Mouse (Mus musculus): ENCODE results near the gene Ssh2.

Ssh2 gene

DNA sequence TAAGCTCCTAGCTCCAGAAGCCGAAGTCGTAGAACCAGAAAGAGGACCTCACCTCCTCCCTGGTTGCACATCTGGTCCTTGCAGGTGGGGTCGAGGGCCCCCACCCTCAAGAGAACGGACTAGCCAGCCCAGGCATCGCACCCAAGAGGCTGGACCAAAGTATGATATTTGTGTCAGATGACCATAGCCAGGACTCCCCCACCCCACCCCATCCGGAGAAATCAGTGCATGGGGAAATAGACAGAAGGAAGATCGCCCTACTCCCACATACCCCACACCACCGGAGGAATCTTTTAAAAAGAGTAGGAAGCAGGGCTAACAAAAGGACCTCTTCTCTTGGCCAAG, 247.0 kb downstream of the Ssh2 start:
- DNase-seq (ENCODE audit: low spot score): no peak

DNA sequence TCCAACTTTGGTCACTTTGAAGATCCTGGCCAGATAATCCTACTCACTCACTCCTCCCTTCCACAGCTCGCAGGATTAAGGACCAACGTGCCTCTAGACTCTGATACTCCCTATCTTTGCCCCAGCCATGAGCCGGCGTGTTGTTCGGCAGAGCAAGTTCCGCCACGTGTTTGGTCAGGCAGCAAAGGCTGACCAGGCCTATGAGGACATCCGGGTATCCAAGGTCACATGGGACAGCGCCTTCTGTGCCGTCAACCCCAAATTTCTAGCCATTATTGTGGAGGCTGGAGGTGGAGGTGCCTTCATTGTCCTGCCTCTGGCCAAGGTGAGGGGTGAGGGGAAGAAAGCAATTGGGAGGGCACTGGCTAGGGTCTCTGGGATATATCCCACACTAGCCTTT, 247.7 kb downstream of the Ssh2 start:
- no peak for DNase-seq (ENCODE audit: low spot score)

- no peak for DNase-seq (ENCODE audit: low spot score)
Measured at GRCm38 (mm10) chr11:77464684-77465083, 248.6 kb downstream of the Ssh2 start.

DNA sequence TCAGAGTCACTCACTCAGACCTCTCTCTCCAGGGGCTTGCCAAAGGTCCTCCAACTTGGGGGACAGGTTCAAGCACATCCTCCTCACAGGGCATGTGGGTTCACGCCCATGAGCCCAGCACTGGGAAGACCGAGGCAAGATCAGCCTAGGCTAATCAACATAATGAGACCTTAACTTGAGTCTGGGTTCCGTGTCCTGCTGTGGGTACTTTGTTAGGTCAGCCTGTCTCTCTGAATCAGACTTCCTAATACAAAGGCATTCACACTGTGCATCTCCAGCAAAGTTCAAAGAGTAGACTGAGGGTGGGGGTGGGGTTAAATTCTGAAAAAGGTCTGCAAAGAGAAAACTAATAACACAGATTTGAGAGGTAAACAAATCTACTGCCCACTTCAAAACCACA, 249.0 kb downstream of the Ssh2 start:
- no peak for DNase-seq (ENCODE audit: low spot score)

DNA sequence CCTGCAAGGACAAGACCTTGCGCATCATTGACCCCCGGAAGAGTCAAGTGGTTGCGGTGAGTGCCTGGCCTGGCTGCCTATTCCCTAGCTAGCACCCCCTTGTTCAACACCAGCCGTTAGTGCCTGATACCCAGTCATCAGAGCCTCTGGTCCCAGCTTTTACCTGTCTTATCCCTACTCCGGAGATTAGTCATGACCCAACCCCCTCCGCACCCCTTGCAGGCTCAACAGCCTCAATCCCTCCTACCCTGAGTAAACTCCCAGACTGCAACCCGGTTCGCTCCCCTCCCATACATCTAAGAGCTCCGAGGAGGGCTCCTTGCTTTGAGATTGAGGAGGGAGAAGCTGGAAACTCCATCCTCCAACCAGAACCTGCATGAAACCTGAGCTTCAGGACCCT, 250.5 kb downstream of the Ssh2 start:
- no peak for DNase-seq (ENCODE audit: low spot score)

DNA sequence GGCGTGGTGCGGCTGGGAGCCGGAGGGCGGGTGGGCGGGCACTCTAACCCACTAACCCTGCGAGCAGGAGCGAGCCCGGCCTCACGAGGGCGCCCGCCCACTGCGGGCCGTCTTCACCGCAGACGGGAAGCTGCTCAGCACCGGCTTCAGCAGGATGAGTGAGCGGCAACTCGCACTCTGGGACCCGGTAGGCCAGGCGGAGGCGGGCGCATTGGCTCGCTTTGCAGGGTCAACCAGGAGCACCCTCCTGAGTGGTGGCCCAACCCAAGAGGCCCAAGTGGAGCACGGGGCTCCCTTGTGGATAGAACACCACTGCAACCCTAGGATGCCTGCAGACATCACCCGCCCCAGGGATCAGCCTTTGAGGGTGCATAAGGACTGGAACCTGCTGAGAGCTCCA, 251.1 kb downstream of the Ssh2 start:
- no peak for DNase-seq (ENCODE audit: low spot score)

- DNase-seq (ENCODE audit: low spot score): no peak
Measured at GRCm38 (mm10) chr11:77467784-77468183, 251.7 kb downstream of the Ssh2 start.

- DNase-seq (ENCODE audit: low spot score): no peak
Measured at GRCm38 (mm10) chr11:77468397-77468796, 252.3 kb downstream of the Ssh2 start.

DNA sequence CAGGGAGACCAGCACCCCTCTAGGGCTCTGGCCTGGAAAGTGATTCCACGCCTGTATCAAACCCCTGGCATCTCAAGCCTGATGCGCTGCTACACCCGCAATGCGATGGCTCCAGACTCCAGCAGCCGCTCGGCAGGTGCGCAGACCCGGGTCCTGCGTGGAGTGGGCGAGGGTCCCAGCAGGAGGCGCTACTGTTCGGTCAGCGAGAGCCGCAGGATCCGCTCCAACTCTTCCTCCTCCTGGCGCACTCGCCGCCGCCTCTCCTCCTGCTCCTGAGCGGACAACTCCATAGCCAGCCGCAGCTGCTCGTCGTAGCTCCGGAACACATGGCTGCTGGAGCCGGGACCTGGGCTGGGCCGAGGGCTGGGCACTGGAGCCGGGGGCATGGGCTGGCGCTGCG, 255.3 kb downstream of the Ssh2 start:
- no peak for DNase-seq (ENCODE audit: low spot score)

DNA sequence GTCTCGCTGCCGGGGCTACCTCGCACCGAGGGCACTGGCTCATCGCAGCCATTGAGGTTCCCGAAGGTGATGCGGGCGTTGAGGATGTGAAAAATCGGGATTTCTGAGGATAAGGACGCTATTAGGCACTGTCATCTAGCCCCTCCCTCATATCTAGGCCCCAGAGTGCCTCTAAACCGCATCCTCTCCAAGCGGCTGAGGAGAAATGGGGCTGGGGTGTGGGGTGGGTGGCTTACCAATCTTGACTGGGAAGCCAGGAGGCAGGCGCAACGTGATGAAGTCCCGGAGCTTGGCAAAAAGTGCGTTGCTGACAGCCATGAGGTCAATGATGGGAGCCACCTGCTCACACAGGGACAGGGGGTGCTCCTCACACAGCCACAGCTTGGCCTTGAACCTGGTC, 256.7 kb downstream of the Ssh2 start:
- no peak for DNase-seq (ENCODE audit: low spot score)

DNA sequence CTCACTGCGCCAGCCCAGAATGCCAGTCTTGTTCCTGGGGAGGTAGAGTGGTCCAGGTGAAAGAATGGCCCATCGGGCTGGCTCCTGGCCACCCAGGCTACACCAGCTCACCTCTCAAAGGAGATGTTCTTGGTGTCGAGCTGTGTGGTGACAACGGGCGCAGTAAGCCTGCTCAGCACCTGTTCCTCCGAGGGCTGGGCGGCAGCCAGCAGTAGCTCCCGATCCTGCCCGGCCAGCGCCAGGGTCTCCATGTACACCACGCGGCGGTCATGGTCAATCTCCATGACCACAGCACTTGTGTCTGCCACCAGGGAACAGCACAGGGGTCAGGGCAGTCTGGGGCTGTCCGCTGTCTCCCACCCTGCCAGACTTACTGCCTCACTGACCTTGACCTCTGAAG, 260.1 kb downstream of the Ssh2 start:
- DNase-seq (ENCODE audit: low spot score): no peak

GRCm38 (mm10) chr11:77476895-77477294, 260.8 kb downstream of the Ssh2 start:
- DNase-seq (ENCODE audit: low spot score): no peak

- DNase-seq (ENCODE audit: low spot score): no peak
Measured at GRCm38 (mm10) chr11:77483043-77483442, 267.0 kb downstream of the Ssh2 start.

DNA sequence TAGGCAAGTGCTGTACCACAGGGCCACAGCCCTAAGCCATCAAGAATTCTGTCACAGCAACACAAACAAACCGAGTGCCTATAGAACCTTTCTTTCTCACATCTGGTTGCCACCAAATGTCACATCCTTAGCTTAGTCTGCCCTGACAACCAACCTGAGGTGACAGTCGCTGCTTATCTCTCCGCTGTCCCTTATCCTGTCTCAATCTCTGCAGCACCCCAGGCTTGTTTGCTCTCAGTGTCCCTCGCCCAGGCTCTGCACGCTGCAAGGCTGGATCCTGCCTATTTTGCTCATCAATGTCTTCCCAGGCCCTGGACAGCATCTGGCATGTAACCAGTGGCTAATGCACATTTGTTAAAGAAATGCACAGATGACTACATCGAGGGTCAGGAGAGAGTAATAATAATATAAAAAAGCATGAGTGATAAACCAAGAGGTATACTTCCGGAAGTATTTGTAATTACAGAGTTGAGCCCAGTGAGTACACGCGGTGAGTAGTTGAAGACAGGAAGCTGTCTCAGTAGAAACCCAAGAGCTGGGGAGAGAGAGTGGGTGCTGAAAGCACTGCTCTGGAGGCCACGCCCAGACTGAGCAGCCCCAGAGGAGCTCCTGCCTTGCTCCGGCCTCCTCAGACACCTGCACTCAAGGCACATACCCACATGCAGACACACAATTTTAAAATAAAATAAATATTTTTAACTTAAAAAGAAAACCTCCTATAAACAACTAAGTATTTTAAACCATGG, 267.6 kb downstream of the Ssh2 start:
- DNase-seq (ENCODE audit: low spot score): no peak

- DNase-seq (ENCODE audit: low spot score): no peak
Measured at GRCm38 (mm10) chr11:77485229-77485628, 269.1 kb downstream of the Ssh2 start.

GRCm38 (mm10) chr11:77486798-77487197, 270.7 kb downstream of the Ssh2 start:
- DNase-seq (ENCODE audit: low spot score): no peak

- DNase-seq (ENCODE audit: low spot score): no peak
Measured at GRCm38 (mm10) chr11:77488771-77489581, 272.9 kb downstream of the Ssh2 start.

- no peak for DNase-seq (ENCODE audit: low spot score)
Measured at GRCm38 (mm10) chr11:77489591-77490235, 273.6 kb downstream of the Ssh2 start, which contains the start of gene Ankrd13b. Gene Ankrd13b, minus strand, starts transcription at chr11:77489678.

DNA sequence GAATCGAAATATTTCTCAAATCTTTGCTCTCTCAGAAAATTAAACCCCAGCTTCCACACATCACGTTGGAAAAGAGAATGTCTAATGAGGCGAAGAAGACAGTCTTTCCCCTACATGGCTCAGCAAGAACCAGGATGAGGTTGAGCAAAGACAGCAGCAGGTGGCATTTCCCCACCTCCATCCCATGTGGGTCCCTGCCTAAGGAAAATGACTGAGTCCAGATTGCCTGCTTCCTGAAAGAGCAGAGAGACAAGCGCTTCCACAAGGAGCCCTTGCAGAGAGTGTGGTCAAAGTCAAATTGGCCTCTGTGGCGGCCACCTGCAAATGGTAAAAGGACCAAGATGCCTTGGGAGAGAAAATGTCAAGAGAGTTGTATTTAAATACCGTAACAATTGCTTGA, 274.4 kb downstream of the Ssh2 start:
- DNase-seq (ENCODE audit: low spot score): no peak

GRCm38 (mm10) chr11:77491123-77491501, 275.0 kb downstream of the Ssh2 start:
- DNase-seq (ENCODE audit: low spot score): no peak

GRCm38 (mm10) chr11:77491502-77492291, 275.6 kb downstream of the Ssh2 start:
- DNase-seq (ENCODE audit: low spot score): no peak

DNA sequence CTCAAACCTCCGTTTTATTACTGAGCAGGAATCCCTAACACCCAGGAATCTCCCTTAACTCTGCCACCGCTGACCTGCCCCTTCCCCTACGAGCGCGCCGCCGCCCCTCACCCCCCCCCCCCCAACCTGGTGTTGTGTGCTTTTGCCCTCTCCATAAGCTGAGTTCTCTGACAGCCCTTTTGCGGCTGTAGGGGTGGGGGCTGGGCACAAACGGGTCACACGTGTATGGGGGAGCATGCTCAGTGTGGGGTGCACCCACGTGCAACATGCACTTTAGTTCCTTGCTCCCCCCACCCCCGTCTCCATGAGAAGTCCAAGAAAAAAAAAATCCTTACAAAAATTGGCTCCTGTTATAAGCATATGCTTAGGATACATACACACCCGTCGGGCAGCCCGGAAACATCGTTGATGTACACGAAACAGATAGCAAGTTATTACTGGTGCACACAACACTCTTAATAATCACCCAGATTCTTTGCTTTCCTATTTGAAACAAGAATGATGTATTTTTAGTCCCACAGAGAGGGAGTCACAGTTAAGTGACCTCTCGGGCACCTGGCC, 276.3 kb downstream of the Ssh2 start:
- no peak for DNase-seq (ENCODE audit: low spot score)

Measured in layer of hippocampus, adult 9-10 months (tissue).